ENCODE assay signal across 23 mouse cellular contexts in the genomic region with DNA sequence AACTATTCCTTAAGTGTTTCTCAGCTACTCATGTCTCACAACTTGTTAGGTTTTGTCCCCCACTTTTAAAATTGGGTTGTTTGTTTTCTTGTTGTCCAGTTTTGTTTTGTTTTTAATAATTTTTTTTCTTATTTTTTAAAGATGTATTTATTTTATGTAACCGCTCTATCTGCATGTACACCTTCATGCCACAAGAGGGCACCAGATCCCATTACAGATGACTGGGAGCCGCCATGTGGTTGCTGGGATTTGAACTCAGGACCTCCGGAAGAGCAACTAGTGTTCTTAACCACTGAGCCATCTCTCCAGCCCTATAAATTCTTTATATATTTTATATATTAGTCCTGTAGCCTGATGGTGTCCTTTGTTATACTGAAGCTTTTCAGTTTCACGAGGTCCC. TPM values are rescaled to one million over a fixed set of nuclear protein-coding genes. Genes with fewer than 3 reads are reported as not detected.
DNase-seq lines count a peak whose midpoint lies in the region; TF ChIP-seq lines count a peak whose summit lies in the region.
"Had no signal": no experiment of that assay in that cellular context is flagged by ENCODE, and none has a peak within 500 bp of the region (broad histone marks: within the 10 kb centered on the region; RNA-seq: fewer than 3 reads in every experiment).

No protein-coding gene starts in this region.

- H3K27ac ChIP-seq in gastrocnemius, adult 2 months, result no peak overlapping the region
- H3K27ac ChIP-seq in left cerebral cortex, adult 2 months, result no peak overlapping the region
- H3K27ac ChIP-seq: embryonic facial prominence, embryonic 15.5 days; forebrain, embryonic 13.5 days; midbrain, embryonic 12.5 days had no signal

- no peaks in the 10 kb centered on the region for H3K36me3 ChIP-seq in E14TG2a.4 (ENCODE audit: insufficient read depth, low read length)
- H3K36me3 ChIP-seq: embryonic facial prominence, embryonic 15.5 days; midbrain, embryonic 12.5 days had no signal

- intact Hi-C loops in gastrocnemius, adult 2 months (cut with DNase I), result no loop called here
- intact Hi-C loops in left cerebral cortex, adult 2 months (cut with DNase I), result no loop called here

- H3K4me3 ChIP-seq in gastrocnemius, adult 2 months, result no peak overlapping the region
- no peak overlapping the region for H3K4me3 ChIP-seq in left cerebral cortex, adult 2 months
- no peak overlapping the region for H3K4me3 ChIP-seq in E14TG2a.4 (replicated peaks; ENCODE audit: low read length)
- H3K4me3 ChIP-seq: embryonic facial prominence, embryonic 15.5 days; forebrain, embryonic 13.5 days; midbrain, embryonic 12.5 days had no signal

- peak; percentile 42; the same call in 1 of the 2 replicates for TF ChIP-seq CTCF in gastrocnemius, adult 2 months (IDR thresholded peaks at IDR 0.05)
- TF ChIP-seq CTCF in left cerebral cortex, adult 2 months (IDR thresholded peaks at IDR 0.05), result peak; percentile 50
- peak; percentile 15; the same call in 1 of the 2 replicates for TF ChIP-seq CTCF in E14TG2a.4 (conservative IDR thresholded peaks at IDR 0.05; ENCODE audit: low read length)
- TF ChIP-seq CTCF in brain, embryonic 14.5 days (IDR thresholded peaks at IDR 0.05; ENCODE audit: borderline replicate concordance, extremely low read depth, insufficient read depth, insufficient read length), result peak; percentile 24; the same call in 1 of the 2 replicates

- DNase-seq in gastrocnemius, adult 2 months, result no peak
- DNase-seq in gastrocnemius, postnatal 25 days, result no peak
- no peak for DNase-seq in left cerebral cortex, adult 2 months (ENCODE audit: extremely low spot score in 1 of 2, low spot score in 2 of 2)
- no peak for DNase-seq in left cerebral cortex, adult 18-20 months (ENCODE audit: low spot score in 2 of 2)
- DNase-seq in brain, embryonic 14.5 days (ENCODE audit: low read depth), result no peak
- no peak for DNase-seq in left cerebral cortex, adult 8-10 months (ENCODE audit: low spot score in 2 of 2)
- DNase-seq in urinary bladder, postnatal 14 days (ENCODE audit: low spot score), result no peak
- DNase-seq: adrenal gland, postnatal 36 days; cerebellum, adult 11 months; heart, postnatal 14 days; kidney, adult 18-20 months; liver; thymus, postnatal 25 days had no signal

- H3K9me3 ChIP-seq in E14TG2a.4 (ENCODE audit: low read length), result peaks cover 24% of the 10 kb centered on the region
- H3K9me3 ChIP-seq: embryonic facial prominence, embryonic 15.5 days; forebrain, embryonic 13.5 days; midbrain, embryonic 12.5 days had no signal

- no peak for TF ChIP-seq POLR2A in brain, embryonic 14.5 days (IDR thresholded peaks at IDR 0.05; ENCODE audit: borderline replicate concordance, extremely low read depth, insufficient read depth, insufficient read length, poor library complexity, severe bottlenecking)

- H3K4me1 ChIP-seq in E14TG2a.4 (replicated peaks; ENCODE audit: low read depth, low read length), result peaks cover 6% of the 10 kb centered on the region
- H3K4me1 ChIP-seq: embryonic facial prominence, embryonic 15.5 days; forebrain, embryonic 13.5 days had no signal

- no peaks in the 10 kb centered on the region for H3K27me3 ChIP-seq in E14TG2a.4 (ENCODE audit: insufficient read depth, low read length)
- H3K27me3 ChIP-seq: embryonic facial prominence, embryonic 15.5 days; forebrain, embryonic 13.5 days; midbrain, embryonic 12.5 days had no signal

RNA-seq across cellular contexts. Expression of a gene that starts 49.3 kb away (rescaled TPM):
- not detected for total RNA-seq in gastrocnemius, adult 2 months (2021)
- not detected for total RNA-seq in gastrocnemius, postnatal 25 days (2021)
- total RNA-seq in left cerebral cortex, adult 2 months (2021), result not detected
- not detected for total RNA-seq in left cerebral cortex, adult 18-20 months (2021)
- not detected in 2 replicates for polyA plus RNA-seq in brain, embryonic 14.5 days (2012; rRNA removed)
- not detected for total RNA-seq in left cerebral cortex, adult 8-10 months (2022)
- total RNA-seq: adrenal gland, postnatal 36 days; heart, adult 8-10 months; heart, postnatal 14 days; left cerebral cortex, postnatal 14 days had no signal
- polyA plus RNA-seq: C2C12; cortical plate, adult 2 months; embryonic facial prominence, embryonic 15.5 days; forebrain, embryonic 13.5 days; large intestine, adult 2 months; midbrain, embryonic 12.5 days; stomach, embryonic 14.5 days had no signal
